Mouse (Mus musculus): ENCODE measurements at regions not wholly inside any gene's neighbourhood (a gene's known extent, or its start where the extent isn't known, plus 50 kb on each side); places are given as distances from the start of the nearest gene placed in this dataset.

- DNase-seq (ENCODE audit: low spot score) = no peak
- intact Hi-C loops (cut with DNase I) = loop anchor here (2.0 to 5.0 kb wide), 4 partner anchors 38 to 163 kb away; partner anchors contain the start of gene Rpia
Observed at GRCm38 (mm10) chr6:70714239-70714638, 77.8 kb downstream of the Rpia start.

GRCm38 (mm10) chr6:70713665-70714064 lies 78.4 kb downstream of the Rpia start:
- intact Hi-C loops (cut with DNase I) = loop anchor here (2.0 to 5.0 kb wide), 4 partner anchors 39 to 164 kb away; partner anchors contain the start of gene Rpia
- no peak for DNase-seq (ENCODE audit: low spot score)

GRCm38 (mm10) chr6:70713118-70713517 lies 78.9 kb downstream of the Rpia start:
- intact Hi-C loops (cut with DNase I) = loop anchor here (5.0 kb wide), 3 partner anchors 39 to 164 kb away; partner anchors contain the start of gene Rpia
- no peak for DNase-seq (ENCODE audit: low spot score)

GRCm38 (mm10) chr6:70709338-70710055 lies 82.5 kb downstream of the Rpia start:
- no peak for DNase-seq (ENCODE audit: low spot score)
- intact Hi-C loops (cut with DNase I) = loop anchor here (5.0 kb wide), 3 partner anchors 43 to 168 kb away; partner anchors contain the start of gene Rpia

GRCm38 (mm10) chr6:70695596-70695995 lies 96.4 kb downstream of the Rpia start:
- intact Hi-C loops (cut with DNase I) = no loop called here

More at GRCm38 (mm10) chr6:70695596-70695995, 96.4 kb downstream of the Rpia start:
- no peak for DNase-seq (ENCODE audit: low spot score)
